9 mouse cellular contexts compared by ENCODE assay signal in genomic region chr4:102986917-102987316, GRCm38 (mm10). TPM values are rescaled to one million over a fixed set of nuclear protein-coding genes. Genes with fewer than 3 reads are reported as not detected.
A peak's percentile ranks its signal among the peaks of the same experiment; 100 is the strongest.
DNase-seq lines count a peak whose midpoint lies in the region; ATAC-seq and TF ChIP-seq lines count a peak whose summit lies in the region.
"Had no signal": no experiment of that assay in that cellular context is flagged by ENCODE, and none has a peak within 500 bp of the region (broad histone marks: within the 10 kb centered on the region; RNA-seq: fewer than 3 reads in every experiment).

No protein-coding gene starts in this region.

- no peak for TF ChIP-seq CTCF in G1E (IDR thresholded peaks at IDR 0.05; ENCODE audit: low read depth, low read length)
- TF ChIP-seq CTCF in lung, adult 2 months (IDR thresholded peaks at IDR 0.05; ENCODE audit: insufficient read depth, low read length): peak; percentile 65

- ATAC-seq in G1E (ENCODE audit: extremely low read depth, insufficient number of reproducible peaks, low FRiP score, poor library complexity, severe bottlenecking): peak; percentile 62; the same call in 1 of the 2 replicates
- ATAC-seq in frontal cortex, adult (ENCODE audit: low TSS enrichment): peak; percentile 95

- H3K4me3 ChIP-seq in G1E (ENCODE audit: low read depth, low read length): no peak overlapping the region
- no peak overlapping the region for H3K4me3 ChIP-seq in lung, adult 2 months (replicated peaks; ENCODE audit: extremely low read depth, low read depth, low read length)
- H3K4me3 ChIP-seq: limb, embryonic 12.5 days had no signal

- no peaks in the 10 kb centered on the region for H3K4me1 ChIP-seq in G1E (ENCODE audit: insufficient read depth, low read depth, low read length)
- no peaks in the 10 kb centered on the region for H3K4me1 ChIP-seq in lung, adult 2 months (ENCODE audit: control insufficient read depth, insufficient read depth, low read length)
- H3K4me1 ChIP-seq: limb, embryonic 12.5 days had no signal

- no peaks in the 10 kb centered on the region for H3K36me3 ChIP-seq in G1E (replicated peaks)
- H3K36me3 ChIP-seq: limb, embryonic 12.5 days had no signal

- no peak for TF ChIP-seq POLR2A in lung, adult 2 months (IDR thresholded peaks at IDR 0.05; ENCODE audit: borderline replicate concordance, extremely low read depth, low read depth, low read length)

- H3K9me3 ChIP-seq in G1E (replicated peaks): no peaks in the 10 kb centered on the region
- H3K9me3 ChIP-seq: limb, embryonic 12.5 days had no signal

- peak; percentile 54 for DNase-seq in gastrocnemius, adult 18-20 months (ENCODE audit: low spot score)
- no peak for DNase-seq in gastrocnemius, adult 8-10 months (ENCODE audit: low spot score in 2 of 2)
- peak; percentile 21 for DNase-seq in G1E (ENCODE audit: low spot score)
- DNase-seq in cerebellum, adult 18-20 months: peak; percentile 63 to 64
- DNase-seq in kidney, adult 8-10 months: peak; percentile 32 to 34
- peak; percentile 17 for DNase-seq in lung, adult 2 months
- DNase-seq in retina, adult 2 months (ENCODE audit: low read depth, low spot score): peak; percentile 39

- 1% methylated on average over 2 of the region's 2 CpGs for WGBS in lung, adult 2 months

- peaks cover 2% of the 10 kb centered on the region; the same call in 1 of the 2 replicates for H3K27me3 ChIP-seq in G1E (ENCODE audit: insufficient read depth, low read length)

RNA-seq across cellular contexts. Expression of gene Tctex1d1, which starts 8.5 kb away (rescaled TPM):
- total RNA-seq in gastrocnemius, adult 18-20 months (2021): not detected
- total RNA-seq in gastrocnemius, adult 8-10 months (2022): not detected
- total RNA-seq in G1E (2014; fragmentation: Nextera tagmentation) (not detected in 2 replicates), G1E (2017) (0.11 and 0.17 TPM in 2 replicates)
- polyA plus RNA-seq in G1E (2012): not detected in 2 replicates
- polyA plus RNA-seq in lung, adult 2 months (2012; rRNA removed): not detected in 2 replicates

RNA-seq across cellular contexts. Expression of gene Insl5, which starts 39.7 kb away (rescaled TPM):
- total RNA-seq in gastrocnemius, adult 18-20 months (2021): not detected
- total RNA-seq in gastrocnemius, adult 8-10 months (2022): not detected
- total RNA-seq in G1E (2014; fragmentation: Nextera tagmentation): not detected in 2 replicates
- not detected in 2 replicates for total RNA-seq in G1E (2017)
- polyA plus RNA-seq in G1E (2012): not detected in 2 replicates
- polyA plus RNA-seq in lung, adult 2 months (2012; rRNA removed): 0.57 TPM in 1 of 2 replicates, not detected in the other
- polyA plus RNA-seq: limb, embryonic 12.5 days had no signal

Comparison
In these comparisons a context has a peak if more than half of its experiments do, and no peak if none do; other contexts are left out.
1. DNase-seq: peak in gastrocnemius, adult 18-20 months (single experiment), G1E (single experiment), cerebellum, adult 18-20 months (2 of 2), kidney, adult 8-10 months (2 of 2), lung, adult 2 months (single experiment) and retina, adult 2 months (single experiment); none in gastrocnemius, adult 8-10 months (0 of 2).